Mouse (Mus musculus): Measurements from ENCODE around the gene Dock6.

DNA sequence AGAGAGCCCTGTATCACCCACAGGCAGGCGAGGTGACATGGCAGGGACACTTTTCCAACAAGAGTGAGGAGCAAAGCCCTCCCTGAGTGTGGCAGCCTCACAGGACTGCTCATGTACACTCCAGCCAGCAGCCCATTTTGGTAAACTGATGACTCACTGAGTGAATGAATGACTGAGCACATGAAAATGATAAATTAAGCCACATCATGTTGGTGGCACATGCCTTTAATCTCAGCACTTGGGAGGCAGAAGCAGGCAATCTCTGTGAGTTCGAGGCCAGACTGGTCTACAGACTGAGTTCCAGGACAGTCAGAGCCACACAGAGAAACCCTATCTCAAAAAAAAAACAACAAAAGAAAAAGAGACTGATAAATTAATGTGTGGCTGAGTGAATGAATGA, 5.1 kb upstream of the Dock6 start:
- no peak for TF ChIP-seq CTCF (IDR thresholded peaks at IDR 0.05; ENCODE audit: low read depth, low read length)
- no peak for TF ChIP-seq GATA1 (IDR thresholded peaks at IDR 0.05; ENCODE audit: borderline replicate concordance, low read length)
- TF ChIP-seq TAL1 (conservative IDR thresholded peaks at IDR 0.05; ENCODE audit: low read depth, low read length) = no peak
